Mouse (Mus musculus) heart, adult 18-20 months (tissue): ENCODE measurements around the gene Cyp11a1. TPM values are rescaled to one million over a fixed set of nuclear protein-coding genes. Genes with fewer than 3 reads are reported as not detected.

Experiments used
- DNase-seq, 2 experiments: peaks; one replicate each; pipeline ENCODE4 v3.0.0; 2021 to 2022; ENCODE audit warnings: mixed read lengths in 1 of 2
- total RNA-seq, 2 experiments: library from RNA; stranded (reverse); gene quantifications; 2 replicates each; pipeline ENCODE4 v1.2.3; 2021

The Cyp11a1 gene
- total RNA-seq, 2 experiments from 2014 or later: not detected

DNA sequence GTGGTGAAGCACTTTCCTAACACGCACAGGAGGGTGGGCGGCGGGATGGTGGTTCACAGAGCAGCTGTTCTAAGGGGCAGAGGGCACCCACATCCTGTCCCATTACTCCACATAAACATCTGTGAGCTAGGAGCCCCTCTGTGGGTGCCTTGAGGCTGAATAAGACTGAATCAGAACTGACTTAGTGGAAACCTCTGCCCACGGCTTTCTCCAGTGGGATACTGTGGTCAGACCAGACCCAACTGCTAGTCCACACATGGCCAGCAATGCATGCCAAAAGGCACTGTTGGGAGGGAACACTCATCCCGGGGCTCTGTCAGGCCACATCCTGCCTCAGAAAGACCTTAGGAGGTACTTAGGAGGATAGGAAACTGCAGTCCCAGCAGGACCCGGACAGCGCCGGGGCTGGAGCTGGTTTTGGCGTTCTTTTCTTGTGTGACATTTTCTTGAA is 34.0 kb upstream of the Cyp11a1 start:
- peak; percentile 53 to 75 for DNase-seq

GRCm38 (mm10) chr9:57972776-57973439 is 33.3 kb upstream of the Cyp11a1 start:
- DNase-seq: peak in 1 of 2 experiments; percentile 30

DNA sequence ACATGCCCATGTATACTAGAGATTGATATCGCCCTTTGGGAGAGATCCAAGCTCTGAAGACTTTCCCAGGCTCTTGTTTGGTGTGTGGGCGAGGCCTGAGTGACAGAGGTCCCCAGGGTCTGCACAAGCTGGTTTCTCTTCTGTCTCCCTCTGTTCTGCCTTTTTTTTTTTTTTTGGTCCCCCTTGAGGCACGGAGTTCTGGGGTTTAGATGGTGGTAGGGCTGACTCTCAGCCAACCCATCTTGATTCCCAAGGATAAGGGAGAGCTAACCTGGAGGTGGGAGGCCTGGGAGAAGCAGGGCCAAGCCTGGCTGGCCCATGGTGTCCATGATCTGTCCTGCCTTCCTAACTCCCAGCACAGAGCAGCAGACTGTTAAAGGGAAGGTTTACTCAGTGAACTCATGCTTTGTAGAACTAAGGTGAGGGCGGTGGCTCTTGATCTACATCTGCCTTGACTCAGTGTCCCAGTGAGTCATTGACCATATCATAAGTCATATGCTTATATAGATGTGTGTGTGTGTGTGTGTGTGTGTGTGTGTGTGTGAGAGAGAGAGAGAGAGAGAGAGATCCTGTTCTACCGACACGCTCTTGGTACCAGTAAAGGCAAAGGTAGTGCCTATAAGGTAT is 32.7 kb upstream of the Cyp11a1 start:
- peak in 1 of 2 experiments; percentile 11 for DNase-seq

DNA sequence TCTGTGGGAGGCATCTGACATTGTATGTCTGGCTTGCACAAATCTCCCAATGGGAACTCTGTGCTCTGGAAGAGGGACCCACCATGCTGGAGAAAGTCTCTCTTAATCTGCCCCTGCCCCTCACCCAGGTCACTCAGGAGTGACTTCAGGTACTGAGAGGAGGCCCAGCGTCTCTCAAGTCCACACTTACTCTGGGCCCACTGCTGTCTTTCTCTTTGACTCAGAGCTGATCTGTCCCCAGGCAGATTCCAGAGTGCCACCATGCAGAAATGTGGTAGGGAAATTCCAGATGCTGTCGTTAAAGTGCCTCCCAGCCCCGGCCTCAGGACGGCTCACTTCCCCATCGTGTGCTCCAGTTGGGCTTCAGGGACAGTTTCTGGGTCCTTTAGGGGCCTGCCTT is 32.0 kb upstream of the Cyp11a1 start:
- no peak for DNase-seq

DNA sequence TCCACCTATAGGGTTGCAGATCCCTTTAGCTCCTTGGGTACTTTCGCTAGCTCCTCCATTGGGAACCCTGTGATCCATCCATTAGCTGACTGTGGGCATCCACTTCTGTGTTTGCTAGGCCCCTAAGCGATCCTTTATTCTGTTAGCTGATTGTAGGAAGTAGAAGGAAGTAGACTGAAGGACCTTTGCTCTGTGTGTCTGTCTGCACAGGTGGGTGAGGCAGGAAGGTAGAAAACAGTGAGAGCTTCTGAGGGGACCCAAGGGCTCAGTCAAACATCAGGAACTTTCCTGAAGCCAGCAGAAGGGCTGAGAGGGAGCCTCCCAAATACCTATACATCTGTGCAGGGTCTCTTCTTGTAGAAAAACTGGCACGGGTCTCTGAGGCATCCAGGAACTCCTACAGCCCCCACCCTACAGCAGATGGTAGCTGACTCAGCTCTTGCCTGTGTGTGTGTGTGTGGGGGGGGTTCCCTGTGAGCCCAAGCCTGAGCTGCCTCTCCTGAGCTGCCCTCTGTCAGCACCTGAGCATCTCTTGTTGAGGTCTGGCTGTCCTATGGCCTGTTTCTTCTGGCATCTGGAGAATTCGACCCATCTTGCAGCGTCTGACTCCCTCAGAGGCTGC is 30.9 kb upstream of the Cyp11a1 start:
- no peak for DNase-seq

DNA sequence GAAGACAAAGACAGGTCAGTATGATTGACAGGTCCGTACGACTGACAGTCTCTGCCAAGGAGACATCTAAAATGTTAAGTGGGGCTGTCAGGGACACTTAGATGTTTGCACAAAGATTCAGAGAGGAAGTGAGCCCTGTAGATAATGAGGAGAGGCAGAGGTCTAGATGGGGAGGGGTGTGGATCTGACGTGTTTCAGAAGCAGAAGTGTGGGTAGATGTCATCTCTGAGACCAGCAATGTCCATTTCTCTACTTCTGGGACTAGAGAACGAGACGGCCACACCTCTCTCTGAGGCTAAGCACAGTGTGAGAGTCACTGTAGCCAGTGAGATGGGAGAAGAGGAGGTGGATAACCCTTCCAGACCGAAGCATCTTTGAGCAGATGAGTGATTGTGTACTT is 28.2 kb upstream of the Cyp11a1 start:
- no peak for DNase-seq

DNA sequence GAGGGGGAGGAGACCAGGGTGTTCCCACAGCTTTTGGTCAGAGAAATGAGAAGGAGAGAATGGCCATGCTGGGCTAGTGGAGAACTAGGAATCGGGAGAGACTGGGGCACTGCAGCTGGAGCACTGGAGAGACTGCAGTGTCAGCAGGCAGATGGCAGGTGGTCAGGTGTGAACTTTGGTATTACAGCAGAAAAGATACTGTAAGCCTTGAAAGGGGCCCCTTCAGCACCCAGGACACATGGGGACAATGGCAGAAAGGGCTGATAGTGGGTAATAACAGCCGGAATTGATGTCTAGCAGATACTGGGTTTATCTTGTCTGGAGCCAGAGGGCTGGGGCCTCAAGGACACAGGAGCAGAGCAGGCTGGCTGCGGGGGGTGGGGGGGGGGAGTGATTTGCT is 27.4 kb upstream of the Cyp11a1 start:
- DNase-seq: no peak

DNA sequence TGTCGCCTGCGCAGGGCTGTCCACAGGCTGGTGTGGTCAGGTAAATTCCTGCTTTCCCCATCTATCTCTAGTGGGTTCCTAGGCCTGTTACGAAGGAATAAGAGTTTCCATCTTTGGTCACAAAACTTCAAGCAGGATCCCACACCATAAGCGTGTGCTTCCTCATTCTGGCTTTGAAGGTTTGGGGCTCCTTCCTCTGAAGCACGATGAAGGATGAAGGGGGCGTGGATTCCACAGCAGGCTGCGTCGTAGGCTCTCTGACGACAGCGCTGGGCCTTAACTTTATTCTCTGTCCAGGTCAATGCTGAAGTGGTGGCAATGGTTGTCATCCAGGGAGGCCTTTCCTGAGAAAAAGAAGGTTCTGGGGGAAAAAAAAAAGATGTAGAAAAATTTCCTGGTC is 25.6 kb upstream of the Cyp11a1 start:
- no peak for DNase-seq

GRCm38 (mm10) chr9:57985304-57985703 is 20.9 kb upstream of the Cyp11a1 start:
- DNase-seq: no peak

DNA sequence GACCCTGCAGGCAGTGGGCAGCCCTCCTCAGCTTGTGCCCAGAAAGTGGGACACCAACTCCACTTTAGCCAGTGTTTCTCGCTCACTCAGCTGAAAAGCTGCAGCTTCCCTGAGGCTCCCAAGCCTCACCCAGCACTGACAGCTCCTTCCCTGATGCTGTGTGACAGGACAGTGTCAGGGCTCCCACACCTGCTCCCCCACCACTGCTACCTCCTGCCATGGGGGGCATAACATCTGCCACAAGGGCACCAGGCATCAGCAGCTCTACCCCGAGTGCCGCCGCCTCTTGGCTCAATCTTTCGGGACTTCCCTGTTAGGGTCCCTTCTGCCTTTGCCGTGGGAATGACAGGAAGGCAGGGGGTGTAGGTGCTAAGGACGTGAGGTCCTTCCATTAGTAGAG is 19.9 kb upstream of the Cyp11a1 start:
- DNase-seq: no peak

GRCm38 (mm10) chr9:57988098-57988497 is 18.1 kb upstream of the Cyp11a1 start:
- DNase-seq: no peak

DNA sequence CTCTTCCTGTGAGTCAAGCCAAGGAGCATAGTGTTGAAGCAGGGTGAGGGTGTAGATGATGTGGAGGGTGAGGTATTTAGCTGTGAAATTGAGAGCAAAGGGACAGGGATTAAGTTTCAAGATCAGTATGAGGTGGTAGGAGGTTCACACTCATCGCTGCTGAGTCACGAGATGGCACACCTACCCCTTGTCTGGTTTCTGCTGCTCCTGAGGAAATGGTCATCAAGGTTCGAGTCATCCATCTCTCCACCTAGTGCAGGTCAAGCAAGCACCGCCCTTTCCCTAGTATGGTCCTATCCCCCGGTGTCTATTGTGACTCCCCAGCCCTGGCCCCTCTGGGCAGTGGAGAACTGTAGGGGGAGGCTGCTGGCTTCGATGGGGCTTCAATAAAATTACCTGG is 16.9 kb upstream of the Cyp11a1 start:
- no peak for DNase-seq

- peak; percentile 50 to 55 for DNase-seq
Measured at GRCm38 (mm10) chr9:57990438-57991110, 15.6 kb upstream of the Cyp11a1 start.

- DNase-seq: no peak
Measured at GRCm38 (mm10) chr9:57992060-57992459, 14.2 kb upstream of the Cyp11a1 start.

GRCm38 (mm10) chr9:57992781-57993591 is 13.2 kb upstream of the Cyp11a1 start:
- no peak for DNase-seq

DNA sequence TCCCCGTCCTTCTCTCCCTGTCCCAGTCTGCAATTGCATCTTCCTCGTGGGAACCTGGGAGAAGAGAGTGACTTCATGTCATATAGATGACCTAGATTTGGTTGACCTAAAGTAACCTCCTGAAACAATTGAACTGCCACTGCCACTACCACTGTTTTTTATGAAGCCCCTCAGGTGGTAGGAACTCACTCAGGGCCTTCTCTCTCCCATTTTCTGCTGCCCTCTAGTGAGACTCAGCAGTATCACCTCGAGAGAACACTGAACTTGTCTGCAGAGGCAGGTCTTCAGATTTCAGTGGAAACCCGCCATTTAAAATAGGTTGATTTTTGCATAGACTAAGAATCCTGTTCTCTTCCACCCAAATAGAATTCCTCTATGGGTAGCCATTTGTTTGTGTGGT is 10.9 kb upstream of the Cyp11a1 start:
- no peak for DNase-seq

DNA sequence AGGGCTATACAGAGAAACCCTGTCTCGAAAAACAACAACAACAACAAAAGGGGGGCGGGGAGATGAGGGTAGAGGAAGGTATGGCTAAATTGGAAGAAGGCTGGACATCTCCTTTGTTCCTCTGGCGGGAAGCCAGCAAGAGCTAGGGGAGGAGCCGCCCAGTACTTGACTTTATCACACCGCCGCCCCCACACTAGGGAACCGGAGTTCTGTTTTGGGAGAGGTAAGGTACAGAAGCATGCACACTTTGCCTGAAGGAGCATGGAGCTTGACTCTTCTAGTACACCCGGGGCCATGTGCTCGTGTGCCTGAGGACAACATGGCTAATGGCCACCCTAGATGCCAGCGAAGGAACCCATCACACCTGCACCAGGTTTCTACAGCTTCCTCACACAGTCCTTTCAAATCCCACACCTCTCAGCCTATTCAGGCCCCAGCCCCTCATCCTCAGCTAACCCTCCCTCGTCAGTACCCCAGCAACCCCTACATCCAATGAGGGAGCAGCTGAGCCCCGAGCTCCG is 8.6 kb upstream of the Cyp11a1 start:
- DNase-seq: no peak

- DNase-seq: peak; percentile 51 to 75
Measured at GRCm38 (mm10) chr9:57998032-57998659, 8.1 kb upstream of the Cyp11a1 start.

DNA sequence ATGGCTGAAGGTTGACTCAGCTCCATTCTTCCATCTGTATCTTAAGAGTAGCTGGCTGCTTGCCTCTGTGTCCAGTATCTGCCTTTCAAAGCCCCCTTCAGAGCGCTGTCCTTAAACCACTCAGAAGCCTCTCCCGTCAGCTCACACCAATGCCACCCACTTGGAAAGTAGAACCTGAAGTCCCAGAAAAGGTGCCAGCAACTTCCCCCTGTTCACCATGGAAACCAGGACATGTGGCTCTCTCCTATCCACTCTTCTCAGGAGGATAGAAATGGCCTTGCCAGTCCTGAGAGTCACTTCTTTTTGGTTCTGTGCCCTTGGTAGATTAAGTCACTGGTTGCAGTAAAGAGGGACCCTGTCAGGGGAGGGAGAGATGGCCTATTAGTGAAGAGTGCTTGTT is 7.5 kb upstream of the Cyp11a1 start:
- no peak for DNase-seq

DNA sequence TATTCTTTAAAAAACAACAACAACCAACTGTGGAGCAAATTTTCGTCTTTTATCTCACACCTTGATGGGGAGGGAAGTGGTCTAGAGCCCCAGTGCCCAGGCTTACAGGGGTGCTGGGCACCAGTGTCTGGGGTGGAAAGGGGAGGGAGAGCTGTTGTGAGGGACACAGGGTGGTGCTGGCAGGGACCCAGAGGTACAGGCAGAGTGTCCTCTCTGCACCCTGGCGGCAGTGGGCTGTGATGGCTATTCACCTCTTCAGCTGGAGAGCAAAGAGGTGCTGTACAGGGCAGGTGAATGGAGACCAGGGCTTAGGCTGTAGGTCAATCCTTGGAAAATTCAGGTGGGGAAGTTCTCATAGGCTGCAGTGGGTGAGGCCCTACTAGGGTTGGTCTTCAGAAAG is 6.5 kb upstream of the Cyp11a1 start:
- DNase-seq: no peak

GRCm38 (mm10) chr9:58003272-58003671 is 2.9 kb upstream of the Cyp11a1 start:
- DNase-seq: no peak
